Mouse (Mus musculus) bone marrow macrophage, adult 2 months (primary cell): Measurements from ENCODE around the gene Wasf1.

Experiments used
- CTCF ChIP-seq: IDR thresholded peaks from 2 replicates; pipeline ENCODE4 v1.5.1; 2012; ENCODE audit warnings: low read depth, mild to moderate bottlenecking, low read length, moderate library complexity
- POLR2A ChIP-seq: IDR thresholded peaks from 2 replicates; pipeline ENCODE4 v1.6.1; 2012; ENCODE audit warnings: mild to moderate bottlenecking, low read depth, low read length, borderline replicate concordance

GRCm38 (mm10) chr10:40985350-40985749 lies 102.1 kb downstream of the Wasf1 start:
- TF ChIP-seq CTCF (no peak), POLR2A (no peak)
